Mouse (Mus musculus): ENCODE measurements around the gene 2700081O15Rik.

- TF ChIP-seq CTCF (IDR thresholded peaks at IDR 0.05; ENCODE audit: control insufficient read depth, insufficient read depth, low read length): no peak
- no peak for TF ChIP-seq POLR2A (IDR thresholded peaks at IDR 0.05; ENCODE audit: borderline replicate concordance, control insufficient read depth, low read depth, low read length)
Measured at GRCm38 (mm10) chr19:7404623-7405229, 12.7 kb upstream of the 2700081O15Rik start.

Data from bone marrow, adult 2 months (tissue).